Mouse (Mus musculus) frontal cortex, postnatal 25 days (tissue): ENCODE measurements around the gene Lmnb2.

Experiments used
- DNase-seq, 2 experiments: peaks; one replicate each; pipeline ENCODE4 v3.0.0; 2022; ENCODE audit warnings: low spot score in 2 of 2

Gene Lmnb2

DNA sequence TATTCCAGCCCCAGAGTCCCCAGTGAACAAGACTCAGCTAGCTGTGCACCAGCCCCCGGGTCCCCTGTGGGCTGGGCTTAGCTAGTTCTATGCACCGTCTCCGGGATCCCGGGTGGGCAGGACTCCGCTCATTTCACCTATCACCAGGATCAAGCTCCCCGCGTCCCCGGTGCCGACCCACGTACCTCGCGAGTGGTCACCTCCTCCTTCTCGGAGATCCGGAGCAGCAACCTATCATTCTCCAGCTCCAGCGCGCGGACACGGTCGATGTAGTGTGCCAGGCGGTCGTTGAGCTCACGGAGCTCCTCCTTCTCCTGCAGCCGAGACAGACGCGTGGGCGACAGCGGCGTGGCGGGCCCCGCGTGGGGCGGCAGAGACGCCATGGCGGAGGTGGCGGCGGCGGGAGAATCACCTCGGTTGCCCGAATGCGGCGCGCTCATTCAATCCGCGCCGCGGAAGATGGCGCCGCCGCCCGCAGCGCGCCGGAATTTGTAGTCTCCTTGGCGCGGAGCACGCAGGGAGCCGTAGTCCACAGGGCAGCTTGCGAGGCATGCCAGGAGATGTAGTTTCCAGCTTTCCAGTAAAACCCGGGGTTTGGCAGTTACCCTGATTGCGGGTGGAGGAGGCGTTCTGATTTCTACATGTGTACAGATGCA, at the start of gene Lmnb2:
TSS of gene Lmnb2 (minus strand) at position 467 of the 656 bp plus-strand sequence.
- peak; percentile 65 to 67 for DNase-seq

DNA sequence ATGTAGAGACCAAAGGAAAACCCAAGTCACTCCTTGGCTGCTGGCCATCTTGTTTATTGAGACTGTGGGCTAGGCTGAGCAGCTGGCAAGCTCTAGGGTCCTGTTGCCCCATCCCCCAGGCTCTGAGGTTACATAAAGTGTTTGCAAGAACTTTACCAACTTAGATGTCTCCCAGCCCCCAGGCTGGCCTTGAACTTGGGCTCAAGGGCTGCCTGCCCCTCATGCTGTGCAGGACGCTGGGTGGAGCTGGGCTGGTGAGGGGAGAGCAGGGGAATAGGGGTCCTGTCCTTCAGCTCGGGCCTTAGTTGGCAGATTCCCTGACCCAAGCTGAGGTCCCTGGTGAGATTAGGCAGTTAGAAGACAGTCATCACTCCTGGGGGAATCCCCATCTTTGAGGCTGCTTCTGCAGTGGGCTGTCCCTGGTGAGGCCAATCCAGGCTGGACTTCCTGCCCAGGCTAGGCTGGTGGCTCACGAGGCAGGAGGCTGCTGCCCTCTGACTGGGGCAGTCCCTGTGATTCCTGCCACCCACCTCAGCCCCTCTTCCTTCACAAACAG, 49.1 kb upstream of the Lmnb2 start:
- DNase-seq = no peak

DNA sequence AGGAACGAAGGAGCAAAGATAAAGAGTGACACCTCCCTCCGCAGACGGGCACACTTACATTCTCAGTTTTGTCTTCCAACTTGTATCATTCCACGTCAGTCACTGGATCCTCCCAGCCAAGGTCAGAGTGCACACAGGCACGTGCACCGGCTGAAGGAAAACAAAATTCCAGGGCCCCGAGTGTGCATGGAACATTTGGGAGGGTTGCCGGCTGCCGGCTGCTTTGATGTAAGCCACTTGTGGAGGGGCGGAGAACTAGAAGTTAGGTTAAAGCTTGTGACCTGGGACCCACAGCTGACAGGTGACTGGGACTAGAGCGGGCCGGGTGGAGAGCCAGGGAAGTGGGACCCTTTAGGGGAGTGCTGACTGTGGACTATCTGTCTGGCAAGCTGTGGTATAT, 48.3 kb upstream of the Lmnb2 start:
- no peak for DNase-seq

DNA sequence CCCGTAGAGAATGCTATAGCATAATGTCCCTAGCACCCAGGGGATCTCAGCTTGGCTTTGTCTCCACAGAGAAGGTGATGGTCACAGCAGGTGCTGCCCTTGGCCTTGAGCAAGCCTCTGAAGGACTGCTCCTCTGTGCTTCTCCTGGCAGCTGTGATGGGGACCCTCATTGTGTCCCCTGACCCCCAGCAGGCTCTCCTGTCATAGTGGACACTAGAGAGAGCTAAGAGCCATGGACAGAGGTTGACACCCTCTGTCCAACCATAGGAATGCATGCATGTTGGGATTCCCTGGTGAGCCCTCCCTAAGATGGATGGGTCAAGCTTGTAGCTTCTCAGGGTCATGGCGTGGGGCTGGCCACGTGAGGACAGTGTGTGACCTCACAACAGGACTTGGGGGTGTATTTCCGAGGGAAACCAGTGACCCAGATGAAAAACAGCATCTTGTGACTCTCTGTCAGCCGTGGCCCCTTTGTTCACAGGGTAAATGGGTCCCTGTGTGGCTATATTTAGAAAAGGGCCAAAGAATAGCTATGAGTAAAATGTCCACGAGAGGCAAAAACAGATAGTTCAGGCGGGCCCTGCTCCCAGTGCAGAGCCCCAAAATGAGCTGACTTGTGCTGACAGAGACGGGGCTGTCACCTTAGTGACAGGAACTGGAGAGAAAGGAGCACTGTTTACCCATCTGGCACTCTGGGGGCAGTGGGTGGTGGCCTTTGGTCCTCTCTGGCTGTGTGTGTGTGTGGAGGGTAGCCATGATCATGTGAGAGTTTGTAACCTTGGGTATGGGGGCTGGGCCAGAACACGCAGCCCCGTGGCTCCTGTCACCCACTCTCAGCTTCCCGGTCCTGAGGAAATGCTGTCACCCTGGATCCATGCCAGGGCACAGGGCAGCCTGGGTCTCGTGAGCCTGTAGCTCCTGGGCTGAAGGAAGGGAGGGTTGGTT, 45.3 kb upstream of the Lmnb2 start:
- DNase-seq = no peak

DNA sequence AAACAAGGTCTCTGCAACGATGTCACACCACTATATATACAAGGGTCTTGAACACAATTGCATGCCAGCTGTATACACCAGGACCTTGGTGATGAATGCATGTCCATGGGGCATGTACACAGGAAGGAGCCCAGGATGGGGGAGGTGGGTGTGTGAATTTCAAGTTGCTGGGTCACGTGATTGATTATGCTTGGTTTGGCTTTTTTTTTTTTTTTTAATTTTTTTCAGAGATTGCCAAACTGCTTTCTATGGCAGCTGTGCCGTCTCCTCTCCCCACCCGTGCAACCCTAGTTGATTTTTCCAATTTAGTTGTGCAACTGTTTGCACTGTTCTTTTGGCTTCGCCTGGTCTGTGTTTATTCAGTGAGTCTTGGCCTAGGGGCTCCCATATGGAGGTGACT, 44.5 kb upstream of the Lmnb2 start:
- no peak for DNase-seq

DNA sequence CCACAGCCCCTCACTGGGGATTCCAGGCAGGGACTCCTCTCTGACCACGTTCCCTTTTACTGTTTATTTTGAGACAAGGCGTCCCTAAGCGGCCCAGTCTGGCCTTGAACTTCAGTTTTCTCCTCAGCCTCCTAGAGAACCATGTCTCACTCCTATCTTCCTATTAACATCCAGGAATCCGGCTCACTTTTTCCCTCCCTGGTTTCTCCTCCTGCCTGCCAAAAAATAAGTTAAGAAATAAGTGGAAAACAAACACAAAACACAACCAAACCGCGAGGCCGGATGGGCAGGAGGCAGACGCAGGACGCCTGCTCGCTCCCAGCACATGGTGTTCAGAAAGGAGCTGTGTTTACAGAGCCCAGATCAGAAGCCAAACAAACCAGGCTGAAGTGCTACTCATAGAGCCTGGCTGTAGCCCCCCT, 44.0 kb upstream of the Lmnb2 start:
- no peak for DNase-seq

DNA sequence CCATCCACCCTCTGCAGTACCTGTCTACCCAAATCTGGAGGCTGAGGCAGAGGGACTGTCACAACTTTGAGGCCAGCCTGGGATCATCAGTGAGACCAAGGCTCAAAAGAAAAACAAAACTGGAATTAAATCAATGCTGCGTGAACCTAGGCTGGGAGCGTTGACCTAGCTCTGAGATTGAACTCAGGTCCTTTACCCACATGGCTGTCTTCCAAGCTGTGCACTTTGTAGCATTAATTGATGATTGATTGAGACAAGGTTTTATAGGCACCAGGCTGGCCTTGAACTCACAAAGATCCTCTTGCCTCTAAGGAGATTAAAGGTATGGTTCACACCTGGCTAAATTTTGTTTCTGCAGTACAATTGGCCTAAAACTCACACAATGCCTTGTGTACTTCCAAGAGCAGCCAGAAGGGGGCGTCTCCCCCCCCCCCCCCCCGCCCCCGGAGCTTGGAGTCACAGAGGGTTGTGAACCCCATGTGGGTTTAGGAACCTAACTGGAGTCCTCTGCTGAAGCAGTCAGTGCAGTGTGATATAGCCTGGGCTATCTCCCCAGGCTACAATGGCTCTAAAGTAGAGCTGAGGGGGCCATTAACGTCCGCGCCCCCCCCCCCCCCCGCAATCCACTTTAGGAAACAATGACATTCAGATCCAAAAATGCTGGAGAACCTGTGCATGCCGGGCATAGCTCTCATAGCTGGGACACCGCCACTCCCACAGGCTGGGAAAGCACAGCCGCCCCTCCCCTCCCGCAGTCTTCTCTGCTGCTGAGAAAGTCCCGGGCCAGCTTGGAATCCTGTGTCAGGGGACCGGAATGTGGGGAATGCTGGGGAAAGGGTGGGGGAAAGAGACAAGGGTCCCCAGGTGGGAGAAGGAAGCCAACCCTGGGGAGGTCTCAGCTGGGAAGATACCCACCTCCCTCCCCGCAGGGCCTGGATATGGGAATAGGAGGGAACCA, 42.8 kb upstream of the Lmnb2 start:
- DNase-seq = no peak

DNA sequence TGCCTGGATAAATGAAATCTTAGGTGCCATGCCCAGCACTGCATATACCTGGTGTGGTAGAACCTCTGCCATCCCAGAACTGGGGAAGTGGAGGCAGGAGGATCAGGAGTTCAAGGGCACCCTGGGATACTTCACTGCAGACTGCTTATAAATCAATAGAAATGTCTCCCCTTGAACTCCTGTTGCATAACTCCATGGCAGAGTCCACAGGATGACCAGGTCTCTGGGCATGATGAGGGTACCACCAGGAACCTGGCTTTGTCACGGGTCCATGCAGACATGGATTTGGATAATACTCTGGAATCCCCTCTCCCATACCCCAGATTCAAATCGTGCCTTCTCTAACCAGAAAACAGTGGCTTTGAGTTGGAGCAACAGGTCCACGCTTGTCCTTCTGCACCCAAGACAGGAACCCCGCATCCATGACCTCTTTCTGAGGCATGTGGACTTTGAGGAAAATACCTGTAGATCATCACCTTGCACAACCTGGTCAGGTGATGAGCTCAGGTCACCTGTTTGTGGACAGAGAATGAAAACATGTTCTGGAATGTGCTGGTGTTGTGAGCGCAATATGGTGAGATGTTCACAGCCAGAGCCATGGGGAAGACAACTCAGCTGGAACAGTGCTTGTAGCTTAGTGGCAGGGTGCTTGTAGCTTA, 41.1 kb upstream of the Lmnb2 start:
- DNase-seq = no peak

DNA sequence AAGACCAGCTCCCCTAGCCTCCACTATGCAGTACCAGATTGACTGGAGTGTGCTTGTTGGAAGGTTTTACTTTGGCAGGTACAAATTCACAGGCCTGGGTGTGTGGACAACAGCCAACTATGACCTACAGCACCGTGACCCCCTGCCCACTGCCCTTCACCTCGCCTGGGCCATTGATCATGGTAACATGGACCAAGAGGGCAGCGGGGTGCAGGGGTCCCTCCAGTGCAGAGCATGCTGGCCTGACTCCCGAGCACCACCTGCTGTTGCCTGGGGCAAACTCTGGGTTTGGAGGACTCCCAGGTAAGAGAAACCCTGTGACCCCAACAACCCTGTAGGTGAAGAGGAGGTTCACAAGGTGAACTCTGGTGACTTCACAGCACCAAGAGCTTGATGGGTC, 39.7 kb upstream of the Lmnb2 start:
- no peak for DNase-seq

DNA sequence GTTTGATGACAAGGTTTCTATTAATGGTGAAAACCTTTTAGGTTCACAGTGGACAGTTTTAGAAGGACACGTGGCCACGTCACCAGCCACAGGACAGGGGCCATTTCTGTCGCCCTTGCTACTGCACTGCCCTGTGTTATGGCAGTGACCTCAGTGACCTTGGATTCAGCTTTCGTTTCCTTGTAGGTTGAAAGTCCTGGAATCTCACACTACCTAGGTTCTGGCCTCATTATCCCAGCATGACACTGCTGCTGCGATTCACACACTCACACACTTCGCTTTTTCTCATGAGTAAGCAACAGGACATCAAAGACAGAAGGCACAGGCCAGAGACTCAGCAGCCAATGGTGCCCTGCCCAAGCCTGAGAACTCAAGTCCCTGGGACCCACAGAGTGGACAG, 38.9 kb upstream of the Lmnb2 start:
- DNase-seq = no peak

DNA sequence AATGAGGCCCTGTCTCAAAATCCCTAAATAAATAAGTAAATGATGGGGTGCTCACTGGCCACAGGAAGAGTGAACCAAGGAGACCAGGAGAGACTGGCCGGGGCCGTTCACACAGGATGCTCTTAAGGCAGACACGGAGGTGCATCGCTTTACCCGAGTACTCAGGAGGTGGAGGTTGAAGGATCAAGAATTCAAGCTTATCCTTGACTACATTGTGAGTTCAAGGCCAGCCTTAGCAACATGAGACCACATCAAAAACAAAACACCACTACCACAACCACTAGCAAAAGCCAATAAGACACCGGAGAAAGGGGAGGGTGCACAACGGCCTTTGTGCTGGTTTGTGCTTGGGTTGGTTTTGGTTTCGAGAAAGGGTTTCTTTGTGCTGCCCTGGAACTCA, 38.3 kb upstream of the Lmnb2 start:
- no peak for DNase-seq

DNA sequence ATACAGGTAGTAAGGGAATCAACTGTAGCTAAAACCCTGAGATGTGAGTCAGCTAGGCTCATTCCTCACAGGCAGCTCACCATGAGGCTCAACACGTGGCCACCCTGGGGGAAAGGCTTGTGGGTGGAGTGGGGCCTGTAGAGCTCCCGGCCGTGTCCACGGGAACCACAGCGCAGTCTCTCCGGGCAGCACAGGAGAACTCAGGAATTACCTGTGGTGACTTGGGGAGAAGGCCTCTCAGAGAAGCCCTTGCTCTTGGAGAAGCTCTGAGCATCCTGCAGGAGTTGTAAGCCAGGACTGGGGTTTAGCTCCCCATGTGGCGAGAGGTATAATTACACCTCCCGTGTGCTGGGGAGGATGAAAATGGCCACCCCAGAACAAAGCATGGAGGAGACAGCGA, 37.5 kb upstream of the Lmnb2 start:
- DNase-seq = peak; percentile 23 to 41

DNA sequence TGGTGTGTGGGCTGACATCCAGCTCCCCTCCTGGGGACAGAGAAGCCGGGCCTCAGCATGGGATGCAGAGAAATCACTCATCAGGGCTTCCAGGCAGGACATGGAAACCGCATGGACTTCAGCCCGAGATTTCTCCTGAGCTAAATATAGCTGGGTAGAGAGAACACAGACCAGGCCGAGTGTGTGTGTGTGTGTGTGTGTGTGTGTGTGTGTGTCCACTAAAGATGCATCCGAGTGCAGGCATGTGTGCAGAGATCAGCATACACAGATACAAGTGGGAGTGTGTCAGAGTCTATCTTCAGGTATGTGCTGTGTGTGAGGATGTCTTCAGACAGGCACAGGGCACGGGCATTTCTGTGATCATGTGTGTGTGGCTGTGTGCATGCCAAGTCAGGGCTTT, 36.8 kb upstream of the Lmnb2 start:
- DNase-seq = no peak

DNA sequence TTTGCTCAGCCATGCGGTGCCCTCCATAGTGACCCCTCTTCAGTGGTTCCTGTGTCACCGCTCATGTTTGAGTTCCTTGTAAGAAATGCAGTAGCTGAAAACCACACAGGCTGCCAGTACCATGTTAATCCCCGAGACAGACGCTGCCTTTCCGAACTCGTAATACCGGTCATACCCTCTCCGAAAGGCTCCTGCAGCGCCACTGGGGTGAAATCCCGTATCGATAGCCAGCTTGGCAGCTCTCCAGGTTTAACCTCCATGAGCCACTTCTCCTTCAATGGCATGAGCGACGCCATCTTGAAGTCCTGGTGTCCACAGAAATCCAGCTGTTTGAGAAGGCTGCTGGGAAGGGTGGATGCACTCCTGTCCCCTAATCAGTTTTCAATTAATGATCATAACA, 36.4 kb upstream of the Lmnb2 start:
- DNase-seq = no peak

DNA sequence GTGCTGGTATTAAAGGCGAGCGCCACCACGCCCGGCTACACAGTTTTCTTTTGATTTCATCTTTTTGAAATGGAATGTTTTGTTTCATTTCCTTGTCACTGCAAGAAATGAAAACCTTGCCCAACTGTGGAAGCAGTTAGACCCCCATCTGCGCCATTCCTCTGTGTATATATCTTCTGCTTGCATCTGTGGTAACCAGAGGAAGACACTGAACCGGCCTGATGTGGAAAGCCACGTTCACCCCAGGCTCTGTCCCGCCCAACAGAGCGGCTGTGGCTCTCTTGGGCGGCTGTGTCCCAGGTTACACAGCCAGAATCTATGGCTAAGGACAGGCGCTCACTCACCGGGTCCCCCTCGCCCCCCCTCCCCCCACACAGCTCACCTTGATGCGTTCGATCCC, 34.4 kb upstream of the Lmnb2 start:
- DNase-seq = no peak

DNA sequence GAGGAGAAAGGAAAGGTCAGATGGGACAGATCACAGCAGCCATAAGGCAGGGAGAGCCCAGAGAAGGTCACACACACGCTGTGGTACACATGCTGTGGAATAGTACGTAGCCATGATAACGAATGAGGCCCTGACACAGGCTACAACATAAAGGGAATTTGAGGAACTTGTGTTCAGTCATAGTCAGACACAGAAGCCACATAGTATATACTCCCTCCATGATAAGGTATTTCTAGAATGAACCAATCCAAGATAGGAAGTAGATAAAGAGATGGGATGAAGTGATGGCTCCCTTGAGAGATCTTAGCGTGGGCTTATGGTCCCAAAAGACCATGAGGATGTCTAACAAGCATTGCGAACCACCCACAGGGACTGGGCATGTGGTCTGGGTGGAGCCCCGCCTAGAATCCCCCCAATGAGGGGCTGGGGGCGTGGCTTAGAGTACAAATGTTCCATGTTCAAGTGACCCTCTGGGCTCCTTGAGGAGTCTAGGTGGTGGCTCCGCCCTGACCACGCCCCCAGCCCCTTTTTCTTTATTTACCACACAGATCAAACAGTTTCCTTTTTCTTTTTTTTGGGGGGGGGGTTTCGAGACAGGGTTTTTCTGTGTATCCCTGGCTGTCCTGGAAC, 33.8 kb upstream of the Lmnb2 start:
- DNase-seq = no peak

DNA sequence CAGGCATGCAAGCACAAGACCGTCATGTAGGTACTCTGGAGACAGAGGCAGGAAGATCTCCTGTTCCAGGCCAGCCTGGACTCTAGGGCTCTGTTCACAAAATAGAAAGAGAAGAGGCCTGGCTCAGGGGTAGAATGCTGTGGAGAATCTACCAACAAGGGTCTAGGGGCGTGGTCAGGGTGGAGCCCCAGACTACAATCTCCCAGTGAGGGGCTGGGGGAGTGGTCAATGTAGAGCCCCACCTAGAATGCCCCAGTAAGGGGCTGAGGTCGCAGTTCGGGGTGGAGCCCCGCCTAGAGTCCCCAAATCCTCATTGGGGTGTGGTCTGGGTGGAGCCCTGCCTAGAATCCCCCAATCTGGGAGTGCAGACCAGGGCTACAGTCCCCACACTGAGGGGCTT, 32.3 kb upstream of the Lmnb2 start:
- DNase-seq = no peak

DNA sequence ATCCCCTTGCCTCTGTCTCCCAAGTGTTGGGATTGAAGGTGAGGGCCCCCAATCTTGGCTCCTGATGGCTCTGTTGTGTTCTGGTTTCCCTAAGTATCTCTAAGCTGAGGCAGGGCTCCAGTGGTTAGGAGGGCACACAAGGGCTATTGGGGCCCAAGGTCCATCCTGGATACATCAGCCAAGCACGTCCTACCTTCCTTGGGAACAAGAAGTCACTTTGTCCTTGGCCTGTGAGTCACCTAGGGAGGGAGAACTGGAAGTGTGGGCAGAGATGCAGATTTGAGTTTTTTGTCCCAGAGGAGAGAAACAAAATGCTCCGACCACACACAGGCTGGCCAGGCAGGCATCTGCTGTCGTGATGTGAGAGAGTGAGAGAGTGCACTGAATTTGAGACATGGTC, 31.0 kb upstream of the Lmnb2 start:
- no peak for DNase-seq

DNA sequence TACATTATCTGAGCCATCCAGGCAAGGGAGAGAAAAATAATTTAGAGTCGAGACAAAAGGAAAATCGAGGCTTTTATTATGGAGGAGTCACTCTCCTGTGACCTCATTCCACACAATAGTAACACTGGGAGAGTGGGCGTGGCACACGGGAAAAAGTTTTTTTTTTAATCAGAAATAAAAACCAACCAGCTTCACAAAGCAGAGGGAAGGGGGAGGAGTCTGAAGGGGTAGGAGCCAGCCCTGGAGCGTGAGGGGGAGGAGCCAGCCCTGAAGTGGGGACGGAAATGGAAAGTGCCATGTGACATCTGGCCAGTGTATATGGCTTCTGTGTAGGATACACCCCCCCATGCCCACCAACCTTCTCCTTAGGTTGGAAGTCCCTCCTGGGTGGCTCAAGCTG, 30.5 kb upstream of the Lmnb2 start:
- no peak for DNase-seq

DNA sequence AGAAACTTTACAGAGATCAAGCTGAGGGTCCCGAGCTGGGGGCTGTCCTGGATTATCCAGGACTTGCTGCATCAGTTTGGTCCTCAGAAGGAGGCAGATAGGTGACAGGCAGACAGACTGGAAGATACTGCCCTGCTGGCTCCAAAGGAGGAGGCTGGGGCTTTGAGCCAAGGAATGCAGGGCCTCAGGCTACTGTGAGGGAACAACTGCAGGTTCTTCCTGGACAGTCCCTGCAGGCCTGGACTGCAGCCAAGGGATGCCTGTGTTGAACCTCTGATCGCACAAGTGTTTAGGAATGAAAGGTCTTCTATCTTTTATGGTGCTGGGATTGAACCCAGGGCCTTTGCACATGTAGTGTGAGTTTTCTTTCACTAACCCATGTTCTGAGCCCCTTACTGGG, 29.8 kb upstream of the Lmnb2 start:
- no peak for DNase-seq
